Mouse (Mus musculus): ENCODE data around the gene Phip.

- TF ChIP-seq POLR2A (IDR thresholded peaks at IDR 0.05; ENCODE audit: borderline replicate concordance, control insufficient read depth, low read depth, low read length) = no peak
- no peak for TF ChIP-seq CTCF (IDR thresholded peaks at IDR 0.05; ENCODE audit: control insufficient read depth, insufficient read depth, low read length)
Observed at GRCm38 (mm10) chr9:82967076-82967621, 8.2 kb downstream of the Phip start.
